Mouse (Mus musculus) ES-E14 (cell line): Measurements from ENCODE around the gene Rap1a.

Experiments used
- CHD2 ChIP-seq: IDR thresholded peaks from 2 replicates; pipeline ENCODE4 v1.6.1; 2014; ENCODE audit warnings: mild to moderate bottlenecking, low read depth, low read length, inconsistent platforms
- HCFC1 ChIP-seq: IDR thresholded peaks from 2 replicates; pipeline ENCODE4 v1.6.1; 2012; ENCODE audit warnings: low read length, inconsistent platforms, borderline replicate concordance; ENCODE audit not compliant: insufficient read depth
- MAFK ChIP-seq: IDR thresholded peaks from 2 replicates; pipeline ENCODE4 v1.6.1; 2014; ENCODE audit warnings: mild to moderate bottlenecking, low read depth, low read length, inconsistent platforms; ENCODE audit not compliant: insufficient read depth
- ZC3H11A ChIP-seq: IDR thresholded peaks from 2 replicates; pipeline ENCODE4 v1.6.1; 2012; ENCODE audit warnings: low read depth, mild to moderate bottlenecking, inconsistent platforms, low read length, borderline replicate concordance
- ZNF384 ChIP-seq: IDR thresholded peaks from 2 replicates; pipeline ENCODE4 v1.6.1; 2012; ENCODE audit warnings: low read depth, low read length, inconsistent platforms

- TF ChIP-seq ZNF384 (no peak), ZC3H11A (no peak), MAFK (no peak), HCFC1 (no peak), CHD2 (no peak)
Measured at GRCm38 (mm10) chr3:105831584-105831983, 30.4 kb upstream of the Rap1a start.
